Mouse (Mus musculus) embryonic facial prominence, embryonic 13.5 days (tissue): Measurements from ENCODE around the gene Adgrb3. TPM values are rescaled to one million over a fixed set of nuclear protein-coding genes. Genes with fewer than 3 reads are reported as not detected.

ENCODE experiments used
- ATAC-seq: fragments of 200-750 bp; cut with Nextera tagmentation; 2 replicates; pipeline ENCODE4 v1.8.0; 2017; ENCODE audit warnings: low read depth; ENCODE audit not compliant: insufficient number of reproducible peaks, insufficient read depth, low FRiP score, low TSS enrichment
- H3K27ac ChIP-seq: fragments of 300-500 bp; sonication (generic); 2 replicates; pipeline ENCODE4 v1.5.1; 2015; ENCODE audit warnings: moderate library complexity, mild to moderate bottlenecking, inconsistent platforms
- H3K27me3 ChIP-seq: fragments of 300-500 bp; sonication (generic); 2 replicates; pipeline ENCODE4 v1.6.1; 2015; ENCODE audit warnings: mild to moderate bottlenecking, inconsistent platforms
- H3K36me3 ChIP-seq: fragments of 300-500 bp; sonication (generic); 2 replicates; pipeline ENCODE4 v1.6.1; 2015; ENCODE audit warnings: mild to moderate bottlenecking, inconsistent platforms
- H3K4me1 ChIP-seq: fragments of 300-500 bp; sonication (generic); 2 replicates; pipeline ENCODE4 v1.6.1; 2015; ENCODE audit warnings: inconsistent platforms
- H3K4me2 ChIP-seq: fragments of 300-500 bp; sonication (generic); 2 replicates; pipeline ENCODE4 v1.6.1; 2015; ENCODE audit warnings: moderate library complexity, mild to moderate bottlenecking, inconsistent platforms
- H3K4me3 ChIP-seq: fragments of 300-500 bp; sonication (generic); 2 replicates; pipeline ENCODE4 v1.5.1; 2015; ENCODE audit warnings: mild to moderate bottlenecking, inconsistent platforms
- H3K9ac ChIP-seq: fragments of 300-500 bp; sonication (generic); 2 replicates; pipeline ENCODE4 v1.6.1; 2015; ENCODE audit warnings: mild to moderate bottlenecking, inconsistent platforms
- H3K9me3 ChIP-seq: fragments of 300-500 bp; sonication (generic); 2 replicates; pipeline ENCODE4 v1.6.1; 2016; ENCODE audit warnings: inconsistent platforms
- WGBS: fragments of 180-500 bp; shearing (Covaris S2); methylation state at CpG from one replicate; pipeline ENCODE4 v1.1.7; 2015; ENCODE audit warnings: mixed read lengths; 5-methylcytosine and 5-hydroxymethylcytosine counted together
- polyA plus RNA-seq: library from polyadenylated mRNA; unstranded; fragments of >200 nt; fragmentation: Nextera tagmentation; extraction: Ambion mirVana; gene quantifications from 2 replicates; pipeline ENCODE4 v1.2.1, GENCODE M21; 2015

Gene Adgrb3
- polyA plus RNA-seq, 1 experiment from 2014 or later, result 1.7 TPM

DNA sequence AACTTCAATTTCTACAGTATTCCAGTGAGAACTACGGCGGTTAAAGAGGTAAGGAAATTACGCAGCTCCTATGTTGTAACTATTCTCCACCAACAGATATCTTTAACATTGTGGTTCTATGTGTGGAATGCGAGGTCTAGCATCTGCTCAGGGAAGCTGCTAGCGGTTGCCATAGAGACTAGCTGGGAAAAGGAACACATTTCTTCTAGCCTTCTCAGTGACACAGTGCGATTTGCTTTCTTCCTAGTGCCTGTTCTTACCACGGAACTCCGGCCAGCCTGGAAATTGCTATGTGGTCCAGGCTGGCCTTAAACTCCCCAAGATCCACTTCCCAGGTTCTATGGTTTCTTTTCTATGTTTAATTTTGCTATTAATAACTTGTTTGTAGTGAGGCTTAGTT lies 747.1 kb downstream of the Adgrb3 start:
- Histone ChIP-seq H3K9me3 (no peaks in the 10 kb centered on the region), H3K4me3 (no peak overlapping the region), H3K27me3 (no peaks in the 10 kb centered on the region), H3K4me2 (no peak overlapping the region), H3K4me1 (0 out of 2 replicates have a peak, but pooled peaks cover 9% of the 10 kb centered on the region), H3K36me3 (no peaks in the 10 kb centered on the region), H3K27ac (no peak overlapping the region), H3K9ac (no peak overlapping the region)
- ATAC-seq, result no peak
- WGBS, result 73% methylated on average over 8 of the region's 8 CpGs

DNA sequence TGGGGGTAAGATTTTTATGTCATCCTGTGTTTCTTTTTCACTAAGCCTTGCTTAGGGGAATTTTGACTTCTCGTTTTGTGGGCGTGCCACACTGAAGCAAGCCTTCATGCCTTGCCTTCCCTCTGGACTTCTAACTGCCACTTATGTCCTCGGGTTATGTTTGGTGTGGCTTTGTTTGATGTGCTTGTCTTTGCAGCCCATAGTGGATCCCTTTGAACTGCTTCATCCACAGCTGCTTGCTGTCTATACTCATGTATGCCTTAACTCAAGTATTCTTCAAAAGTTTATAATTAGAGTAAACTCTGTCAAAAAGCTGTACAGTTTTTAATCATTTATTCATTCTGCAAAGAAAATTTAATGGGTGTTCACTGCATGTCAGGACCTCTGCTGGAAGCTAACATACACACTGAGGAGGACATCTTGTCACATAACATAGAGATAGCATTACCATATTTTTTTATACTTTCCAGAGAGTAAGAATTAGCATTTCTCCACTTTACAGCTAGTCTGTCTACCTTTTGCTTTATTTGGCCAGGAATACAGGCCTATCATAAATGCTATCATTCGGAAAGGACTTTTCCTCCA lies 748.1 kb downstream of the Adgrb3 start:
- Histone ChIP-seq H3K4me1 (0 out of 2 replicates have a peak, but pooled peaks cover 9% of the 10 kb centered on the region), H3K36me3 (no peaks in the 10 kb centered on the region), H3K4me3 (no peak overlapping the region), H3K27me3 (no peaks in the 10 kb centered on the region), H3K27ac (no peak overlapping the region), H3K9ac (no peak overlapping the region), H3K9me3 (no peaks in the 10 kb centered on the region), H3K4me2 (no peak overlapping the region)
- 0 out of 2 replicates have a peak, but pooled peaks have one; percentile 26 for ATAC-seq
- 43% methylated on average over 4 of the region's 4 CpGs for WGBS

GRCm38 (mm10) chr1:25079395-25079794 lies 750.1 kb downstream of the Adgrb3 start:
- Histone ChIP-seq H3K9me3 (no peaks in the 10 kb centered on the region), H3K4me3 (no peak overlapping the region), H3K4me2 (no peak overlapping the region), H3K27me3 (no peaks in the 10 kb centered on the region), H3K4me1 (no peaks in the 10 kb centered on the region), H3K27ac (no peak overlapping the region), H3K36me3 (no peaks in the 10 kb centered on the region), H3K9ac (no peak overlapping the region)
- ATAC-seq, result no peak
- WGBS, result 95% methylated on average over 2 of the region's 2 CpGs

DNA sequence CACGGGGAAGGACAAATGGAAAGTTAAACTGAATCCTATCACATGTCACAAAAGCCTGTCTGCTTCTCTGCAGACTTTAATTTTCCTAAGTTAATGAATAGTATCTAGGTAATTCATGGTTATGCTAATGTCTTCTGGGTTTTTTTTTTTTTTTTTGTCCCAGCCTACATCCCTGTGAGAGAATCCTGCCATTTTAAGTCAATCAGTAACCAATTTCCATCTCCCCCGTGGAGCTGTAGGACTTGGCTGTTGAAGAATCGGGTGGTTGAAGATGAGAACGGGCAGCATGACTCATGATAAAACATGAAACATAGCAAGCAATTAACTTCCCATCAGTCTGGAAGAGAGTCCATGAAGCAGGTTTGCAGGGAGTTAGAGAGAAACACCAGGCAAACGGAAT lies 753.6 kb downstream of the Adgrb3 start:
- no peak for ATAC-seq
- H3K27me3 ChIP-seq, result no peaks in the 10 kb centered on the region
- 83% methylated on average over 5 of the region's 5 CpGs for WGBS
- no peaks in the 10 kb centered on the region for H3K36me3 ChIP-seq
- no peaks in the 10 kb centered on the region for H3K4me1 ChIP-seq
- H3K4me2 ChIP-seq, result no peak overlapping the region
- no peak overlapping the region for H3K9ac ChIP-seq
- no peak overlapping the region for H3K4me3 ChIP-seq
- no peak overlapping the region for H3K27ac ChIP-seq
- no peaks in the 10 kb centered on the region for H3K9me3 ChIP-seq

DNA sequence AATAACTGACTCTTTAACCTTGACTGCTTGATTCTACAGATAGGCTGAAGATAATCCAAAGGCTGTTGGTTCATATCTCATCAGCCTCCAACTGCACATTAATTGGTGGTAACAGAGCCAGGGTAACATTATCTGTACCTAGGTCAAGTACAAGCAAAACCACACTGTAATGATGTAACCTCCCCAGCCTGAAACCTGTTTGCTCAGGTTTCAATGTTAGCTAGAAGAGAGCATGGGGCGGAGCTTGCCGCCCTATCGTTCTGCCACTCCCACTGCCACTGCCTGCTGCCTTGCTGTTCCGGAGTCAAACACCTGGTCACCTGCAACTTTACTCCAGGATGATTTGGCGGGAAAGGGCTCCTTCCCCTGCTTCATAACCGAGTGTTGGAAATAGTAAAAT lies 765.5 kb downstream of the Adgrb3 start:
- no peak overlapping the region for H3K27ac ChIP-seq
- no peak for ATAC-seq
- no peak overlapping the region for H3K4me3 ChIP-seq
- 20% methylated on average over 6 of the region's 6 CpGs for WGBS
- H3K9me3 ChIP-seq, result no peaks in the 10 kb centered on the region
- no peaks in the 10 kb centered on the region for H3K36me3 ChIP-seq
- no peaks in the 10 kb centered on the region for H3K27me3 ChIP-seq
- no peak overlapping the region for H3K9ac ChIP-seq
- peaks cover 4% of the 10 kb centered on the region; the same call in 1 of the 2 replicates for H3K4me1 ChIP-seq
- H3K4me2 ChIP-seq, result peak overlapping the region; percentile 46

- no peak overlapping the region for H3K4me2 ChIP-seq
- no peak overlapping the region for H3K9ac ChIP-seq
- no peak overlapping the region for H3K27ac ChIP-seq
- no peaks in the 10 kb centered on the region for H3K9me3 ChIP-seq
- no peak for ATAC-seq
- H3K36me3 ChIP-seq, result no peaks in the 10 kb centered on the region
- no peak overlapping the region for H3K4me3 ChIP-seq
- H3K27me3 ChIP-seq, result no peaks in the 10 kb centered on the region
- H3K4me1 ChIP-seq, result peaks cover 4% of the 10 kb centered on the region
- 69% methylated on average over 3 of the region's 3 CpGs for WGBS
Observed at GRCm38 (mm10) chr1:25060935-25061334, 768.6 kb downstream of the Adgrb3 start.

DNA sequence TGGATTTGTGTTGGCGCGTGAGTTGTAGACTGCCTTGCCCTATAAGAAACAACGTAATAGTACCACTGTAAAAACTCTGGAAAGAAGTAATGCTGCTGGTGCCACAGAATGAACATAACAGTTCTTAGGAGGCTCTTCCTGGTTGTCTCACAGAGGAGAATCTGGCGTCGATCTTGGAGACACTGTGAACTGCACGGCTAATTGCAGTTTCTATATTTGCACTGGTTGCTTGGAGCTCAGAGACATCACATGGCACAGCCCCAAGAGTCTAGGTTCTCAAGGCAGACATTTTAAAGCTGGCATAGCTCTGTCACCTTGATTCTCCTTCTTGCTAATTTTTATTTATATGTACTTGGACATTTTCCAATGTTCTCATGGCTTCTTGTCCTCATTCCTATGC lies 769.3 kb downstream of the Adgrb3 start:
- WGBS, result 88% methylated on average over 6 of the region's 6 CpGs
- no peak overlapping the region for H3K27ac ChIP-seq
- no peak for ATAC-seq
- no peak overlapping the region for H3K9ac ChIP-seq
- H3K4me2 ChIP-seq, result no peak overlapping the region
- no peaks in the 10 kb centered on the region for H3K9me3 ChIP-seq
- no peaks in the 10 kb centered on the region for H3K36me3 ChIP-seq
- no peaks in the 10 kb centered on the region for H3K27me3 ChIP-seq
- H3K4me1 ChIP-seq, result peaks cover 4% of the 10 kb centered on the region
- H3K4me3 ChIP-seq, result no peak overlapping the region

GRCm38 (mm10) chr1:25057656-25058055 lies 771.9 kb downstream of the Adgrb3 start:
- Histone ChIP-seq H3K9me3 (no peaks in the 10 kb centered on the region), H3K4me2 (no peak overlapping the region), H3K27me3 (no peaks in the 10 kb centered on the region), H3K4me3 (no peak overlapping the region), H3K4me1 (no peaks in the 10 kb centered on the region; the same call in 1 of the 2 replicates), H3K27ac (no peak overlapping the region), H3K36me3 (no peaks in the 10 kb centered on the region), H3K9ac (no peak overlapping the region)
- no peak for ATAC-seq
- WGBS, result 60% methylated on average over 2 of the region's 2 CpGs

GRCm38 (mm10) chr1:25057212-25057611 lies 772.3 kb downstream of the Adgrb3 start:
- Histone ChIP-seq H3K27me3 (no peaks in the 10 kb centered on the region), H3K4me1 (no peaks in the 10 kb centered on the region; the same call in 1 of the 2 replicates), H3K4me2 (no peak overlapping the region), H3K4me3 (no peak overlapping the region), H3K27ac (no peak overlapping the region), H3K36me3 (no peaks in the 10 kb centered on the region), H3K9ac (no peak overlapping the region), H3K9me3 (no peaks in the 10 kb centered on the region)
- 41% methylated on average over 6 of the region's 6 CpGs for WGBS
- no peak for ATAC-seq

DNA sequence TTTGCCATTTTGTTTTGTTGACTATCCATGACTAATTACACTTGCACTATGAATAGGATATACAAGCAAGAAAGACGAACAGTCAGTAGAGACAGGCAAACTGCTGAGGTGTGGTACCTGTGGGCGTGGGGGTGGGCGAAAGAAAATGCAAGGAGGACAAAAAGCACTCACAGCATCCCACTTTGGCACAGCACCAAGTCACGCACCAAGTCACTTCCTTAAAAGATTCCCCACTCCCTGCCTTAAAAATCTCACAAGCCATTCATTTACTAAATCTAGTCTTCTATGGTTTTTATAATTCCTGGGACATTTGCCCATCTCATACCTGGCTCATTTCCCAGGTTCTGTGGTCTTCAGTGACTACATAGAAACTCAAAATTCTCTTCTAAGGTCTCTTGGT lies 787.4 kb downstream of the Adgrb3 start:
- Histone ChIP-seq H3K36me3 (no peaks in the 10 kb centered on the region), H3K4me3 (no peak overlapping the region), H3K4me2 (no peak overlapping the region), H3K9me3 (no peaks in the 10 kb centered on the region), H3K27ac (no peak overlapping the region), H3K4me1 (no peaks in the 10 kb centered on the region), H3K9ac (no peak overlapping the region), H3K27me3 (no peaks in the 10 kb centered on the region)
- WGBS, result 69% methylated on average over 4 of the region's 4 CpGs
- no peak; the same call in 1 of the 2 replicates for ATAC-seq

GRCm38 (mm10) chr1:25034161-25034560 lies 795.3 kb downstream of the Adgrb3 start:
- Histone ChIP-seq H3K4me2 (no peak overlapping the region), H3K4me1 (no peaks in the 10 kb centered on the region), H3K36me3 (no peaks in the 10 kb centered on the region), H3K4me3 (no peak overlapping the region), H3K27me3 (no peaks in the 10 kb centered on the region), H3K9me3 (no peaks in the 10 kb centered on the region), H3K27ac (no peak overlapping the region), H3K9ac (no peak overlapping the region)
- WGBS, result 79% methylated on average over 10 of the region's 10 CpGs
- ATAC-seq, result no peak

GRCm38 (mm10) chr1:25033155-25034095 lies 796.1 kb downstream of the Adgrb3 start:
- Histone ChIP-seq H3K27ac (no peak overlapping the region), H3K4me2 (no peak overlapping the region), H3K4me3 (no peak overlapping the region), H3K27me3 (no peaks in the 10 kb centered on the region), H3K9me3 (no peaks in the 10 kb centered on the region), H3K4me1 (no peaks in the 10 kb centered on the region), H3K36me3 (no peaks in the 10 kb centered on the region), H3K9ac (no peak overlapping the region)
- no peak for ATAC-seq
- WGBS, result 53% methylated on average over 8 of the region's 8 CpGs
